Mouse (Mus musculus): ENCODE measurements around the gene Art1. TPM values are rescaled to one million over a fixed set of nuclear protein-coding genes. Genes with fewer than 3 reads are reported as not detected.

The Art1 gene
- total and polyA plus RNA-seq, 2 experiments from 2014 or later: 0.22 to 0.33 TPM

DNA sequence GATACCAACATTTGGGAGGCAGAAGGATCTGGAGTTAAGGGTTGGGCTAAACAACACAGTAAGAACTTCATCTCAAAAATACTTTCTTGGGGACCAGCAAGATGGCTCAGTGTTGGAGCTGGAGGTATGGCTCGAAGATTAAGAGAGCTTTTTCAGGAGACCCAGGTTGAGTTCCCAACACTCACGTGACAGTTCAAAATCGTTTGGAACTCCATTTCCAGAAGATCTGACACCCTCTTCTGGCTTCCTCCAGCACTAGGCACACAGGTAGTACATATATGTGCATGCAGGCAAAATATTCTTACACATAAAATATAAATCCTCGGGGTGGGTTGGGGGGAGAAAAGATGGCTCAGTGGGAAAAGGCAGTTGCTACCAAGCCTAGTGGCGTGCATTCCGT, 35.2 kb upstream of the Art1 start:
- Histone ChIP-seq H3K4me2 (ENCODE audit: low read depth, low read length, poor library complexity, severe bottlenecking) (peak overlapping the region; percentile 51), H3K9ac (replicated peaks; ENCODE audit: low read length, poor library complexity, severe bottlenecking) (no peak overlapping the region; the same call in 1 of the 2 replicates)
- WGBS: 77% methylated on average over 6 of the region's 6 CpGs

GRCm38 (mm10) chr7:102076714-102077296, 24.7 kb upstream of the Art1 start:
- no peaks in the 10 kb centered on the region for H3K9me3 ChIP-seq (ENCODE audit: low read length)
- H3K9ac ChIP-seq (replicated peaks; ENCODE audit: low read length, poor library complexity, severe bottlenecking): no peak overlapping the region
- ATAC-seq (ENCODE audit: low FRiP score) (0 out of 2 replicates have a peak, but pooled peaks have one; percentile 7), DNase-seq (ENCODE audit: low spot score) (no peak)
- H3K27ac ChIP-seq (ENCODE audit: low read depth, low read length): no peak overlapping the region
- H3K4me1 ChIP-seq (ENCODE audit: insufficient read depth, low read length): no peaks in the 10 kb centered on the region
- peak; percentile 68 for TF ChIP-seq CTCF (IDR thresholded peaks at IDR 0.05)
- no peaks in the 10 kb centered on the region for H3K27me3 ChIP-seq (ENCODE audit: insufficient read depth, low read length)
- H3K4me3 ChIP-seq (ENCODE audit: low read depth, low read length): no peak overlapping the region
- H3K36me3 ChIP-seq (ENCODE audit: insufficient read depth, low read length): peaks cover 53% of the 10 kb centered on the region
- WGBS: 83% methylated on average over 7 of the region's 7 CpGs
- H3K4me2 ChIP-seq (ENCODE audit: low read depth, low read length, poor library complexity, severe bottlenecking): no peak overlapping the region

More for the DNA sequence above, 35.2 kb upstream of the Art1 start:
- TF ChIP-seq CTCF (IDR thresholded peaks at IDR 0.05): no peak
- H3K4me1 ChIP-seq (ENCODE audit: insufficient read depth, low read length): peaks cover 8% of the 10 kb centered on the region; the same call in 1 of the 2 replicates
- peak overlapping the region; percentile 64 for H3K4me3 ChIP-seq (ENCODE audit: low read depth, low read length)
- no peak for DNase-seq (ENCODE audit: low spot score)
- no peak for ATAC-seq (ENCODE audit: low FRiP score)
- no peak overlapping the region for H3K27ac ChIP-seq (ENCODE audit: low read depth, low read length)
- no peaks in the 10 kb centered on the region for H3K9me3 ChIP-seq (ENCODE audit: low read length)
- no peaks in the 10 kb centered on the region for H3K27me3 ChIP-seq (ENCODE audit: insufficient read depth, low read length)
- no peaks in the 10 kb centered on the region for H3K36me3 ChIP-seq (ENCODE audit: insufficient read depth, low read length)

GRCm38 (mm10) chr7:102078517-102078916, 23.0 kb upstream of the Art1 start:
- ATAC-seq (ENCODE audit: low FRiP score): no peak
- no peaks in the 10 kb centered on the region for H3K27me3 ChIP-seq (ENCODE audit: insufficient read depth, low read length)

GRCm38 (mm10) chr7:102080311-102080710, 21.2 kb upstream of the Art1 start:
- no peaks in the 10 kb centered on the region for H3K27me3 ChIP-seq (ENCODE audit: insufficient read depth, low read length)
- ATAC-seq (ENCODE audit: low FRiP score) (no peak), DNase-seq (ENCODE audit: low spot score) (no peak)
- H3K27ac ChIP-seq (ENCODE audit: low read depth, low read length): no peak overlapping the region
- no peaks in the 10 kb centered on the region for H3K4me1 ChIP-seq (ENCODE audit: insufficient read depth, low read length)
- 96% methylated on average over 8 of the region's 8 CpGs for WGBS
- no peak overlapping the region for H3K4me2 ChIP-seq (ENCODE audit: low read depth, low read length, poor library complexity, severe bottlenecking)
- no peaks in the 10 kb centered on the region for H3K9me3 ChIP-seq (ENCODE audit: low read length)
- no peak overlapping the region for H3K4me3 ChIP-seq (ENCODE audit: low read depth, low read length)
- no peak for TF ChIP-seq CTCF (IDR thresholded peaks at IDR 0.05)
- peaks cover 63% of the 10 kb centered on the region for H3K36me3 ChIP-seq (ENCODE audit: insufficient read depth, low read length)
- no peak overlapping the region for H3K9ac ChIP-seq (replicated peaks; ENCODE audit: low read length, poor library complexity, severe bottlenecking)

More at GRCm38 (mm10) chr7:102078517-102078916, 23.0 kb upstream of the Art1 start:
- H3K4me3 ChIP-seq (ENCODE audit: low read depth, low read length): no peak overlapping the region
- DNase-seq (ENCODE audit: low spot score): peak; percentile 52
- 75% methylated on average over 7 of the region's 7 CpGs for WGBS
- peak; percentile 77 for TF ChIP-seq CTCF (IDR thresholded peaks at IDR 0.05)
- no peak overlapping the region for H3K27ac ChIP-seq (ENCODE audit: low read depth, low read length)
- no peaks in the 10 kb centered on the region for H3K9me3 ChIP-seq (ENCODE audit: low read length)
- no peak overlapping the region for H3K4me2 ChIP-seq (ENCODE audit: low read depth, low read length, poor library complexity, severe bottlenecking)
- H3K9ac ChIP-seq (replicated peaks; ENCODE audit: low read length, poor library complexity, severe bottlenecking): no peak overlapping the region
- peaks cover 56% of the 10 kb centered on the region for H3K36me3 ChIP-seq (ENCODE audit: insufficient read depth, low read length)
- H3K4me1 ChIP-seq (ENCODE audit: insufficient read depth, low read length): no peaks in the 10 kb centered on the region

DNA sequence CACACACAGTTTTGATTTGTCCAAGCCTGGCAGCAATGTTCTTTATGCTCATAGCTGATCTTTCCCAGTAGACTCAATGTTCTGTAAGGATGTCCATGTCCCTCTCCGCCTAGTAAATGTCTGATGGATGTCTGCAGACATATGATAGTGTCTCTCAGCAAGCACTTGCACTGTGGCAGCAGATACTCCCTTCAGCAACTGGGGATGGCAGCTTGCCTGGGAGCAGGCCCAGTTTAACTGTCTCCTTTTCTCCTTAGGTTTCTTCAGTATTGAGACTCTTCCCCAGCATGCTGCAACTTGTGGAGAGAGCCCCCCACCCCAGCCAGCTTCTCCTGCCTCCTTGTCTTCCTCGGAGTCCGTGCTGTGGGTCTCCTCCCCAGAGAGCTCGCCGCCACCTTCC, 19.8 kb upstream of the Art1 start:
- no peak overlapping the region for H3K4me2 ChIP-seq (ENCODE audit: low read depth, low read length, poor library complexity, severe bottlenecking)
- peaks cover 57% of the 10 kb centered on the region for H3K36me3 ChIP-seq (ENCODE audit: insufficient read depth, low read length)

DNA sequence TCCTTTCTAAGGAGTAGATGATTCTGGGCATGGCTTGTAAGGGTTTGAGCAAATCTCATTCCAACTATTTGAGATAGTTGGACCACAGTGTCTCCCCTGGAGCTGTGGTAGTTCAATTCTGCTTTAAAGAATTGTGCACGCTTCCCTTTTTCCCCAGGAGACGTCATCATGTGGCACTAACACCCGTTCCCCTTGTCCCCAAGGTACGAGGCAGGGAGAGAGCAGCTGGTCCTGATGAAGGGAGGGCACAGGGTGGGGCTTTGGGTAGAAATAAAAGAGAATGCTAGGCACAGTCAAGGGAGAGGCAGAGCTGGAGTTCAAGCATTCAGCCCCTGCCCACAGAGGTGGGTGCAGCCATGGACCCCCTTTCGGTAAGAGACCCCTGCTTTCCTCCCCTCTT, 18.7 kb upstream of the Art1 start, which contains the start of gene Trpc2:
Trpc2 (plus strand) TSS at position 301 of the 400 bp plus-strand sequence.
- Histone ChIP-seq H3K9ac (replicated peaks; ENCODE audit: low read length, poor library complexity, severe bottlenecking) (no peak within 1 kb of the TSS), H3K9me3 (ENCODE audit: low read length) (no peaks in the 10 kb centered on the region), H3K4me1 (ENCODE audit: insufficient read depth, low read length) (no peaks in the 10 kb centered on the region), H3K36me3 (ENCODE audit: insufficient read depth, low read length) (peaks cover 47% of the 10 kb centered on the region), H3K27ac (ENCODE audit: low read depth, low read length) (no peak within 1 kb of the TSS), H3K4me2 (ENCODE audit: low read depth, low read length, poor library complexity, severe bottlenecking) (no peak within 1 kb of the TSS), H3K27me3 (ENCODE audit: insufficient read depth, low read length) (no peaks in the 10 kb centered on the region), H3K4me3 (ENCODE audit: low read depth, low read length) (no peak within 1 kb of the TSS)
- 81% methylated on average over 5 of the region's 5 CpGs for WGBS
- no peak for TF ChIP-seq CTCF (IDR thresholded peaks at IDR 0.05)
- ATAC-seq (ENCODE audit: low FRiP score) (no peak), DNase-seq (ENCODE audit: low spot score) (no peak)

More for the DNA sequence above, 19.8 kb upstream of the Art1 start:
- Histone ChIP-seq H3K4me3 (ENCODE audit: low read depth, low read length) (no peak overlapping the region), H3K9me3 (ENCODE audit: low read length) (no peaks in the 10 kb centered on the region), H3K4me1 (ENCODE audit: insufficient read depth, low read length) (no peaks in the 10 kb centered on the region), H3K27me3 (ENCODE audit: insufficient read depth, low read length) (no peaks in the 10 kb centered on the region), H3K27ac (ENCODE audit: low read depth, low read length) (no peak overlapping the region), H3K9ac (replicated peaks; ENCODE audit: low read length, poor library complexity, severe bottlenecking) (no peak overlapping the region)
- no peak for TF ChIP-seq CTCF (IDR thresholded peaks at IDR 0.05)
- WGBS: 94% methylated on average over 5 of the region's 5 CpGs
- ATAC-seq (ENCODE audit: low FRiP score) (no peak), DNase-seq (ENCODE audit: low spot score) (no peak)
